Mouse (Mus musculus): ENCODE measurements around the gene Slc44a1.

DNA sequence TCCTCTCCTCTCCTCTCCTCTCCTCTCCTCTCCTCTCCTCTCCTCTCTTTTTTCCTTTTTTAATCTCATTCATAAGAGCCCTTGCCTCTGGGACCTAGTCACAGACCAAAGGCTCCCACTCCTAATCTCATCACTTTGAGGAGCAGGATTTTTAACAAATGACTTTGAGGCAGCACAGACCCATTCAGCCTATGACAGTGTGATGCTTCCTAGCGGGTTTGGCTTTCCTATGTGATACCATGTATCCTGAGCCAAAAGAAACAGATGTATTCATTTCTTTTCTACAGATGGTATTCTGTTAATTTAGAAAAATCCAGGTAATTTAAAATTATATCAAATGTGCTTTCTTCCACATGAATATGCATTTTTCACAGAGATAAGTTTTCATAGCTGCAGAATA, 183.5 kb downstream of the Slc44a1 start:
- TF ChIP-seq TAL1 (IDR thresholded peaks at IDR 0.05; ENCODE audit: low read length) (no peak), GATA1 (IDR thresholded peaks at IDR 0.05; ENCODE audit: low read length) (no peak)
